Mouse (Mus musculus): ENCODE measurements around the gene Tmem213.

- no peak for TF ChIP-seq POLR2A (IDR thresholded peaks at IDR 0.05; ENCODE audit: extremely low read depth, insufficient read depth, low read length)
- no peak for TF ChIP-seq CTCF (IDR thresholded peaks at IDR 0.05; ENCODE audit: extremely low read depth, insufficient read depth, low read length)
These were observed 606 bp upstream of the Tmem213 start for GRCm38 (mm10) chr6:38108449-38108848.
